Mouse (Mus musculus) heart, postnatal 4 days (tissue): ENCODE measurements at regions not wholly inside any gene's neighbourhood (a gene's known extent, or its start where the extent isn't known, plus 50 kb on each side); places are given as distances from the start of the nearest gene placed in this dataset.
A peak's percentile ranks its signal among the peaks of the same experiment; 100 is the strongest.
"Not testable (repeated sequence)": the region's sequence is repeated elsewhere in the genome, so short reads cannot be mapped to it uniquely, and the experiment has no call there.

Experiments used
- DNase-seq: peaks from one replicate; pipeline ENCODE4 v3.0.0; 2021

DNA sequence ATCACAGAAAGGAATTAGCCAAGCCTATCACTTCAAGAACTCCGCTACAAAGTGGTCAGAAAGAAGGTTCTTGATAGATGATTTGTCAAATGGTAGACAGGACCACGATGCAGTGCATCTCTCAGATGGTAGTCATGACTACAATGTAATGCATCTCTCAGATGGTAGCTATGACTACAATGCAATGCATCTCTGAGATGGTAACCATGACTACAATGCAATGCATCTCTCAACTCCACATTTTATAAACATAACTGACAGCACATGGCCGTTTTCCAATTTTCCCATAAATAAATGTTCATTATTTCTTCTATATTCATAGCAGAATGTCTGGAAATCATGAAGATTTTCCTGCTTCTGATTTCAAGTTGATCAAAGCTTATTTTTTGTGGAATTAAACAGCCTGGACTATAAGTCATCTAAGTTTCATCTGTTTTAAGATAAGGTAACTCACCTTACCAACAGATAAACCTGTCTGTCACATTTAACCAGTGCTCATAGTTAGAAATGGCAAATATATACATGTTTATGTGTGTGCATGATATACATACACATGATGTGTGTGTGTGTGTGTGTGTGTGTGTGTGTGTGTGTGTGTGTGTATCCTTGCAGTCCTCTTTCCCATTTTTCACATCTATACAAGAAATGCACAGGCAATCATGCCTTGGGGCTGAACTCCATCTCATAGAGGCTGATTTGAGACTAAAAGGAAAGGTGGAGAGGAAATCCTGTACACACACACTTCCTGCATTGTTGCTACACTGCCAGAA is 122.4 kb downstream of the Phf3 start:
- no peak for DNase-seq

DNA sequence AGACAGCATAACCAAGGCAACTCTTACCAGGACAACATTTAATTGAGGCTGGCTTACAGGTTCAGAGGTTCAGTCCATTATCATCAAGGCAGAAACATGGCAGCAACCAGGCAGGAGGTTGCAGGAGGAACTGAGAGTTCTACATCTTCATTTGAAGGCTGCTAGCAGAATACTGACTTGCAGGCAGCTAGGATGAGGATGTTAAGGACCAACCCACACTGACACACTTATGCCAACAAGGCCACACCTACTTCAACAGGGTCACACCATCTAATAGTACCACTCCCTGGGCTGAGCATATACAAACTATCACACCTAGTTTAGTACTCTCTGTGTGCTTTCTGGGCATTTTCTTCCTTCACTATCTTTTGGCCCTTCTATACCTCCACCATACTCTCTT is 131.8 kb downstream of the Phf3 start:
- no peak for DNase-seq

DNA sequence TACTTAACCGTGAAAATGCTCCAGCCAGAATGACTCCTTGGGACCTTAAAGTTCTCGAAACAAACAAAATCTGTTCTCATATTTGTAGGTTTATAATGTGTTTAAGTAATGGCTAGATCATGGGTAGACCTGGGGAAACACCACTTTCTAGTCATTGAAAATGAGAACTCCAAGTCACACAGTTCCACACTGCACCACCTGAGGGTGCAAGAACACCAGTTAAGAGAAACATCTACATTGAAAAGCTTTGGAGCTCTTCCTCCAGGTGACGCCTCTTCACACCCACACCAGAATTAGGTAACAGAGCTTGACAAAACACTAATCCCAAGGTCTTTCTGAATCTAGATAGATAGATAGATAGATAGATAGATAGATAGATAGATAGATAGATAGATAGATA is 132.9 kb downstream of the Phf3 start:
- peak; percentile 29 for DNase-seq

DNA sequence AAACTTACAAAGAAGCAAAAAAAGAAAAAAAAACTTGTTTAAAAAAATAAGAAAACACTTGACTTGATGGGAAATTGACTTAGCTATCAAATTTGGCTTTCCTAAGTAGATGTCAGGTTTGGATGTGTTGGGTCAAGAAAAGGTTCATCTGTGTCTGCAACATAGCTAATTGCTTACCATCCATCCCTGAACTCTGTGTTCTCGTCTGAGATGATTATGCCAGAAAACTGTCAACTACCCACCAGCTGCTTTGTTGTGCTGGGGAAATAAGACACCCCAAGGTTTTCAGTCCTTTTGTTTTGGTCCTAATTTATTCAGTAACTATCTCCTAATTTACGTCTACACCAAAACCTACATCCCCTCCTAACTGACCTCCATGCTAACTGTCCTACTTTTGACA is 152.2 kb downstream of the Phf3 start:
- no peak for DNase-seq

DNA sequence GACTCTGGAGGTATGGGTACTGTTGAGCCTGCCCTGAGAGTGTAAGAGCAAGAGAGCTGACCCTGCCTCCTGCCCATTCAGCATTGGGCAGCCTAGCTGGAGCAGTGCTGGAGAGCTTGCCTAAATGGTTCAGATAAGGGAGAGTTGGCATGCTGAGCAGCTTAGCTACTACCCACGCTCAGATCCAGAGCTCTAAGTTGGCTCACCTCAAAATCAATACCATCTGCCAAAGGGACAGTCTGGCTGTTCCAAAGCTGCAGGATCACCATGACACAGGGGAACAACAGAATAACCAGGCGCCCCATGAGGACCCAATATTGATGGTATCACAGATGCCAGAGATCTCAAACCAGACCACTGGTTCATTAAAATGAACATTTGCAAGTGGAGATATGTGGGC is 152.9 kb downstream of the Phf3 start:
- DNase-seq: no peak

DNA sequence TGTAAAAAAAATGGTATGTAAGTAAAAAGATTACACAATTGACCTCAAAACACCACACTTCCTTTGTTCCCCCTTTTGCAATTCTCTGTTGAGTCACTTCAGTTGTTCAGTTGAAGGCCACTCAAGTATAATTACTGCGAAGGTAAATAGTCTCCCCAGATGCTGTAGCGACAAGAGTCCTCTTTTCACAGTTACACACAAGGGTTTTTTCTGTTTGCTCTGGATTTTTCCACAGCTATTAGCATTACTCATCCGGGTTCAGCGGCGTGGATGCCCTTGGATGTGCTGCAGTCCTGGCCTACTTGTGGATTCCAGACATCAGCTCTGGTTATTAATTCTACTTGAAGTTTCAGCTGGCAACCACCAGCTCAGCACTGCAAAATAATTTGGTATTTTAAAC is 155.1 kb downstream of the Phf3 start:
- no peak for DNase-seq

DNA sequence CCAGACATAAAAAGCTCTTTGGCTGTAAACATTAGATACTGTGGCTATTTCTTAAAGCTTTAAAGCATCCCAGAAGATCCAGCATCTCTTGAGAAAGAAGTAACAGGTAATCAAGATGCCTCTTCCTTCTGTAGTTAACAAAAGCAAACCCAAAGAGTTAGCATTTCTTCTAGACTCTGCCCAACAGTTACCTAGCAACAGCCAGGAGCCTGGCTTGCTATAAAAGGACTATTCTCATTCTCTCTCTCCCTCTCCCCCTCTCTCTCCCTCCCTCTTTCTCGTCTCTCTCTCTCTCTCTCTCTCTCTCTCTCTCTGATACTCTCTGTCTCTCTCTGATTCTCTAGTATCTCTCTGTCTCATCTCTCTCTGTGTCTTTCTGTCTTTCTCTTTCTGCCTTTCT is 157.4 kb downstream of the Phf3 start:
- DNase-seq: no peak

DNA sequence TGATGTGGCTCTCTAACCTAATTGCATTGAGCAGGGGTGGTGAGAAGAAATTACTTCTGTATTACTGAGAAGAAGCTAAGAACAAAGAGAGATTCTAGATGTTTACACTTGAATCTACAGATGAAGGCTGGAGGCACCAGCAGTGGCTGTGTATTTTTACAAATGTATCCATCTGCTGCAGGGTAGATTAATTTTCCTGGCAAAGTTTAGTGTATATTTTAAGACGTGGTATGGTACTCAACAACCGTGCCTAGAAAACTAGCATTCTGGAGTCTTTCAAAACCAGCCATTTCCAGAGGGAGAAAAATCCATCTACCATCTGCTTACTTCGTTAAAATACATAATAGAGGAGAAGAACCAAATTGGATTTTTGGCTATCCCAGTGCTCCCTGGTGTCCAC is 172.6 kb downstream of the Phf3 start:
- no peak for DNase-seq

DNA sequence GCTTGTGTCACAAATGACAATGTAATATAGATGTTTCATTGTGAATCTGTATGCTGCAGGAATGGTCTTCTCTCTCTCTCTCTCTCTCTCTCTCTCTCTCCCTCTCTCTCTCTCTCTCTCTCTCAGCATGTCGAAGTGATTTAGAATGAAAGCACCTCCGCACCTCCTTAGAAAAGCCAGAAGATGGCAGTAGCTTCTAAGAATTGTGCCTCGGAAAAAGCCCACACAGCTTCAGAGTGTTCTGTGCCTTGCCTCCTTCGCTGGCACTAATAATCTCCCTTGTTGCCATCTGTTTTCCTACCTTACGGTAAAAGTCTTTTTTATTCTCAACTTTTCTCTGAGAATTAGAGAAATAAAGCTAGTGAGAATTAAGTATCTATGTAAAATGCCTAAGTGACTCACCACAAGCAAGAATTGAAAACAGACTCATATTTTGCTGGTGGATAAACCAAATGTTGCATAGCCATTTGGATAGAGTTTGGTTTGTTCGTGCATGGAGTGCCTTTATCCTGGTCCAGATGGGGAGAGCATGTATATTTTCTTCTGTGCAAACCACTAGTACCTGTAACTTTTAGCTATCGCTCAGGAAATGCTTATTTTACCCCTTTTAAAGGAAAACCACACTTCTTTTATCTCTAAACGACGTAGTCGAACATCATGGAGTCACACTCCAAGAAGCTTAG is 173.2 kb downstream of the Phf3 start:
- DNase-seq: no peak

DNA sequence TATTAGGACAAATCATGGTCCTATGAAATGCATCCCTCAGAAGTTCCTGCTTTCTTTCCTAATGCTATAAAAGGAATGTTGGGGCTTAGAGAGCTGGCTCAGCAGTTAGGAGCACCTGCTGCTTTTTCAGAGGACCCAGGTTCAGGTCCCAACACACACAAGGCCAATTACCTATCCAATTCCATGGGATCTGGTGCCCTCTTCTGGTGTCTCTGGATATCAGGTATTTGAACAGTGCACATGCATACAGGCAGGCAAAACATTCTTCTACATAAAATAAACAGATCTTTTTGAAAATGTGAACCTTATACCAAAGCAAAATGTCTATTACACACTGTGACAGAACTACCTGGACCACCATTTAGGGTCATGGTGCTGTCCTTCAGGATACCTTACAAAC is 177.4 kb downstream of the Phf3 start:
- DNase-seq: no peak

DNA sequence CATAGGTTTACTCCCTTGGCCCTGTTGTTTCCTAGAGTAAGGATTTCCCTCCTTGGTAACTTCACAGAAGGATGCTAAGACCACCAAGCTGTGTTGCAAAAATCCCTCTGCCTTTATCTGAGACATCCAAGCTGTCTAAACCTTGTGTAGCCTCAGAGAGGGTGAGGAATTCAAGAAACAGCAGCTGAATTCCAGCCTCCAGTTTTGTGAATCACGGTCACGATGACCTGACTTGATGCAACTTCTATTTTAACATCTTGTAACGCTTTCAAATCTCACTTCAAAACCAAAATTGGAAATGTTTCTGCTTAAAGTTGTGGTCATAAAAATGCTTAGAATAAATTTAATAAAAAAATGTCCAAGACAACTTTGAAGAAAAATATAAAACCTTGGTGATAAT is 188.4 kb downstream of the Phf3 start:
- no peak for DNase-seq

DNA sequence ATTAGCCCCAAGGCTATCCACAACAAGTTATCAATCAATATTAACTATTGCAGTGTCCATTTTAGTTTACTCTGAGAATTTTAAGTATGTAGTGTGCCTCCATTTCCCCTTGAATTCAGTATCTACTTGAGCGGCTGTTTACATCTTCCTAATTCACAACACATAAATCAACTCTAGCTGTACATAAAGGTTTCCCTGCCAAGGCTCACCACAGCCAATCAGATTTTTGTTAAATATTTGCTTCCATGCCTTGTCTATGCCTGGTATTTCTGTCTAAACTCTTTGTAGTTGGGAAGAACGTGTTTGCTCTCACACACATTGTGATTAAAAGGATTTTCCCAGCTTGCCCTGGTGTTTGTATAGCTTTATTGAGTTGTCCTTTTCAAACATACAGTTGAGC is 189.8 kb downstream of the Phf3 start:
- no peak for DNase-seq

DNA sequence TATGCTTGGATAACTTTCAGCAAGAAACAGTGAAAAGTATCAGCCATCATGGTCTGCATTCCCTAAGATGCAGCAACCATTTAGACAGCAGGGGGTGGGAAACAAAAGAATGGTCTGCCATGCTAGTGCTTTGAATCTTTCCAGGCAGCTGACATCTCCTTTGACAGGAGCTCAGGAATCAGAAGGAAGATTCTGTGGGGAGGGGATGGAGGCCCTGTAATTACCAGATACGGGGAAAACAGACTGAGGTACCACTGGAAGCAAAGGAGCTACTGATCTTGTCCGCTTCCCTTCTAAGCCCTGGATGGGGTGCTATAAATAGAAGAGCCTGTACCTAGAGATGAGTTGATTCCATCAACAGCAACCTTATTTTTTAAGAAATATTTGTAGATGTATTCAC is 233.9 kb downstream of the Phf3 start:
- no peak for DNase-seq

DNA sequence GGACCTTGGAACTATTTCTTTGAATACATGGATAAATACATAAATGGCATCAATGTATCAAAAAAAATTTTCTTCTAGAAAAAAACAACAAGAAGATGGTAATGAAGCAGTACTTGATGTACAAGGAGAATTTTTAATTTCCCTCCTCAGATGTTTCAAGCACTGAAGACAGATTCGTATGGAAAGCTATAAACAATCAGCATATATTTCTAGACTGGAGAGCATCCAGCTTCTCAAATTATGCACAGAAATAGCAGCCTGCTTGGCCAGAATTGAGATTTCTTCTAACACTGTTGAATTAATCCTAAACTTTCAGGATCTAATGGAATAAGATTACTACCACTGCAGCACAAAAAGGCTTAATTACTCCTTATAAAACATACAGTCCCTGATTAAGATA is 241.0 kb downstream of the Phf3 start:
- no peak for DNase-seq

DNA sequence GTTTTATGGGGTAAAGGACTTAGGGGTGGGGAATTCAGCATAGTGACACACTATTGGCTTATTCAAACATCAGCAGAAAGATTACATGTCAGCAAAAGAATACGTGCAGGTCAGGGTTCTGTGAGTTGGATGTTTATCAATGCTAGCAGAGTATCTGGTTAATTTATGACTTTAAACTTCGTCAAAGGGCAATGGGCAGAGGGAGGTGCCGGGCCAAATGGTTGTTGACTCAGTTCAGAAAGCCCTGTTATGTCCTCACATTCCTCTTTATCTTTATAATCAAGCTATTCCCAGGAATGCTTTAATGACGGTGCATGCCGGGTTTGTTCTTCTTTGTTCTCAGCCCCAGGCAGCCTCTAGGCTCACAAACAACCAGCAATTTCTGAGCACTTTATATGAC is 245.9 kb downstream of the Phf3 start:
- not testable (repeated sequence) for DNase-seq

DNA sequence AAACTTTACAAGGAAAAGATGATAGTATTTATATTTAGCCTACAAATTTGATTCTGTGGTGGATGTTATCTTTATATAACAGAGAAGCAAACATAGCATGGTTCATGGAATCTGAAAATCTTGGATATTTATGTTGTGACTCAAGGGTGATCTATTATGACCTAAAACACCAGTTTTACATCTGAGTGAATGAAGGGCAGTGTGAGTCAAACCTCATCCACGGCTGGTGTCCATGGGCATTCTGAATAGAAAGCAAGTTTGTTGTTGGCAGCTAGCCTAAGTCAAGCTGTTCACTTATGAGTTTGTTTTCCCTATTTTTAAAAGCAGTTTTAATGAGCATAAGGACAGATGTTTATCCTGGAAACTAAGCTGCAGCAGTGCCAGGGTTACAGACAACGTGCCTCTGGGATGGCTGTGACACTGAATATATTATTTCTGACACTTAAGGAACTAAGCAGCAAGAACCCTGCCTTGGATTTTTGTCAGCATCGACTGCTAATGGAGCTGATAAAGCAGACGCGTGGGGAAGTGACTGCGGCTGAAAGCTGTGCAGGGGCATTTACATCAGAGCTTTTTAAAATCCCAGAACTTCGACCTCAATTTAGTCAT is 278.5 kb downstream of the Phf3 start:
- no peak for DNase-seq

DNA sequence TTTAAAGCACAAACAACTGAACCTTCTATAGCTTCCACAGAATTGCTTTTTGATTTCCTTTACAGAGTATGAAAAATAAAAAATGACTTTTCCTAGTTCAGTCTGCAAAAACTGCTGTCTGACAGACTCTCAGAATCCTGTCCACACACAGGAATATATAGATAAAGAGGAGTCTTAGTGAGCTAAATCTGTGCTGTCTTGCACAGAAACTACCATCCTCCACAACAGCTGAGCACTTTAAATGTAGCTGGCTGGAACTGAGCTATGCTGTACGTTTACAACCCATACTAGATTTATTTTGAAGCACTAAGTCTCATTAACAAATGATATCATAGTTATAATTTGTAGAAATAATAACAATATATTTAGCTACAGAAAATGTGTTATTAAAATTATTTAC is 279.7 kb downstream of the Phf3 start:
- DNase-seq: no peak

DNA sequence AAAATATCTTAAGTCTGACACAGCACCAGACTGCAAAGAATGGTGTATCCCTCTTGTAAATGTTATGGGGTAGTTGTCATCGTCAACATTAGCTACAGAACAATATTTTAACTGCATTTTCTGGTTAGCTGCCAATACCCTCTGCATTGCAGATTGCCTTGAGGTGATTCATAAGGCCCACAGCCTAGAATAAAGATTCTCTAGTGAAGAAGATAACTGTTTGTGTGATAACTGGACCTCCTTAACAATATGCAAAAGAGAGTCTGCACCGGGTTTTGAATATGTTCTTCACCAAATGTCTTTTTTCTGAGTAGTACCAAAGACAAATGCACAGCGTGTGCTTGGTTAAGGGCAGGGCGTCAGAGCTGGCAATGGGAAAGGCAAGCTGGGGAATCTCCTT is 283.0 kb downstream of the Phf3 start:
- no peak for DNase-seq

DNA sequence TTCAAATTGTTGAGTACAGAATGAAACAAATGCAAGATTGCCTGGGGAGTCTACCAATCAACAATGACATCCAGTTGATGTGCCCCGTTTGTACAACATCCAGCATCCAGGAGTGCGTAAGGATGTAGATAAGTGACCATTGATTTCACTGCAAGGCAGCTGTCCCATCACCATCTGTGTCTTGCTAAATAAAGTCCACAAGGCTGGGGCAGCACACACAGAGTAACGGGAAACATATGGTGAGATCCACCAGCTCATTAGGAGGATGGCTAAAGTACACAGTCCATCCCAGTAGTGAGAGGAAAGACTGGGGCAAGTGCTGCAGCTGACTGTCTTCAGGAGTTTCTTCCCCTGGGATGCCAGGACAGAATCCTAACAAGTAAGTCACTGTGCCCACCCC is 284.8 kb downstream of the Phf3 start:
- no peak for DNase-seq

DNA sequence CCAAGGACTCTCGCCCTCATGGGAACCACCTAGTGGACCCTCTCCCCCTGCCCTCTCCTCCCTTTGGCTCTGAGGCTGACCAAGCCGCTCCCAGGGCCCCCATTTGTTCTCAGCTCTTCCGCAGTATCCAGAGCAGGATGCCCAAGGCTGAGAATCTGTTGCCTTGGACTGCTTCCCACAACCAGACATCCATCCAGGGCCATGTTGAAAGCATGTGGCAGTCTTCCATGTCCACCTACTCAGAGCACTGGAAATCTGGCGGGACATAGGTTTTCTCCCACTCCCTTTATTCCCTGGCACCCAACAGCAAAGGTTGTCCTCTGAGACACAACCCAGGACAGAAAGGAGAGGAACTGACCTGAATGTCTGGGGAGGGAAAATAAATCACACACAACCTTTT is 285.4 kb downstream of the Phf3 start:
- DNase-seq: no peak

DNA sequence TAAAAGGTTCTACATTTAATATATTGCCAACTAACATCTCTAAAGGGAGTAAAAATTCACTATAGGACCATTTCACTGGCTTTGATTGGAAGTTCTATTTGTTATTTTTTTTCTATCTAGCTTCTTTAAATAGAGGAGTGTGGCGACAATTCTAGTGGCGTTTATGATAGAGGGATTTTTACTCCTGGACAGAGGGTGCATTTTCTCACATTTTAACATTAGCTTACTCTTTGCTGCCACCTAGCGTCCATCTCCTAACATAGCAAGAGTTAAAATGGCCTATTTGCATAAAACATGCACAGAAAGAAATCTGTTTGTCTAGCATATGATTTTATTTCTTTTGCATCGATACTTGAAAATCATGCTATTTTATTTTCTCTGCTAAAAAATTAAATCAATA is 288.9 kb downstream of the Phf3 start:
- peak; percentile 36 for DNase-seq

DNA sequence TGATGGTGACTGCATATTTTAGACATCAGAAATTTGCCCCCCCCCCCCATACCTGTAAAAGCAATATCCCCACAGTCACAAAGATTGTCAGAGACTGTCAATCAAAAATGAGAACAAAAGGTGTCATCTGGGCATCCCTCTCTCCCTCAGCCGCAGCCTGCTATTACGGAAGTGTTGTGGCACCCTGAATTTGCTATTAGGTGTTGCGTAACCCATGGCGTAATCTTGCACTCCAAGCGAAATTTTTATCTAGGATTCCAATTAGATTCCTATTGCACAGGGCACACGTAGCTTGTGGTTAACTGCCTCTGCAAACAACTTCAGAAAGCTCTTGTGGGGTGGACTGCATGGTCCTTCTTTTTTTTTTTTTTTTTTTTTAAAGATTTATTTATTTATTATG is 289.9 kb downstream of the Phf3 start:
- DNase-seq: no peak

DNA sequence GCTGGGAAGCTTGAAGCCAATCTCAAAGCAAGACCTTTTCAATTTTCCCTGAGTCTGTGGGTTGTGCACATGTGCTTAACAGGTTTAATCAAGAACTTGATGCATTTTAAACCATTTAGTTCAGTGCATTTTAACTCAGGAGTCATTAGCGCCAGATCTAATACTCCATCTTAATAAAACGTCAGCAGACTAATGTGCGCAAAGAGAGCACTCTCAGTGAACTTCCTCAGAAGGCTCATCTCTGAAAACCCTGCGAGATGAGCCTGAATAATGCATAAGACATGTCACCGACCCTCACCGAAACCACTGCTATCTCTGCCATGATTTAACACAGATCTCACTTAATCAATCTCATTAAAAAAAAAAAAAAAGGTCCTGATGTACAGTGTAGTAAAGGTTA is 309.0 kb downstream of the Phf3 start:
- DNase-seq: no peak

DNA sequence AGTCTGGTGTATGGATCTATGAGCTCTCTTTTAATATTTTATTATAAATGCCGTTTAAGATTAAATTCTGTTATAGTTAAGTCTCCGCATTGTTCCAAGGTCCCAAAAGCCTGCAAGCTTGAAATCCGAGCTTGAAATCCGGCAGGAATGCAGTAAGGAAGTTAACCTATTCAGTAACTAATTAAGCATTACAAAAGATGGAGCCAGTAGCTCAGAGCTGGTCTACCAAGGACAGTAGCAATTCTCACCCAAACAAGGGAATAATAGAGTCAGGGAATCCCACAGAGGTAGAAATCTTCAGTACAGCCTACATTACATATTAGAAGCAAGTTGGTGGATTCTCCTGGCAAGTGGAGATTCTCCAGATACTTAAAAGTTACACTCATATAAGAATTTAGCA is 325.0 kb downstream of the Phf3 start:
- DNase-seq: not testable (repeated sequence)
